Mouse (Mus musculus) gastrocnemius, postnatal 14 days (tissue): ENCODE data around the gene Trub1. TPM values are rescaled to one million over a fixed set of nuclear protein-coding genes. Genes with fewer than 3 reads are reported as not detected.
A peak's percentile ranks its signal among the peaks of the same experiment; 100 is the strongest.

Experiments
- DNase-seq: peaks from one replicate; pipeline ENCODE4 v3.0.0; 2021; ENCODE audit warnings: mixed read lengths
- intact Hi-C: fragments of 180-260 bp; cut with DNase I; formaldehyde crosslinking; loops from one replicate; pipeline ENCODE4 v1.15.1; 2025; ENCODE audit warnings: low total_unique reads
- total RNA-seq, 2 experiments: library from RNA; stranded (reverse); gene quantifications; 2 replicates each; pipeline ENCODE4 v1.2.3; 2021

The Trub1 gene
- total RNA-seq, 2 experiments from 2014 or later, result 9.3 to 11.0 TPM

GRCm38 (mm10) chr19:57436586-57437021 lies 16.1 kb upstream of the Trub1 start:
- DNase-seq, result no peak
- intact Hi-C loops, result no loop called here

- intact Hi-C loops, result no loop called here
- no peak for DNase-seq
Measured at GRCm38 (mm10) chr19:57437042-57437441, 15.7 kb upstream of the Trub1 start.

- no peak for DNase-seq
- intact Hi-C loops, result no loop called here
Measured at GRCm38 (mm10) chr19:57439296-57439695, 13.4 kb upstream of the Trub1 start.

GRCm38 (mm10) chr19:57441501-57441900 lies 11.2 kb upstream of the Trub1 start:
- DNase-seq, result no peak
- intact Hi-C loops, result no loop called here

- intact Hi-C loops, result no loop called here
- DNase-seq, result no peak
Measured at GRCm38 (mm10) chr19:57442936-57443657, 9.6 kb upstream of the Trub1 start.

- intact Hi-C loops, result no loop called here
- DNase-seq, result no peak
Measured at GRCm38 (mm10) chr19:57445049-57445448, 7.7 kb upstream of the Trub1 start.

- intact Hi-C loops, result loop anchor here (5.0 kb wide), 1 partner anchor 49 kb away; no protein-coding TSS in a partner anchor
- DNase-seq, result no peak
Measured at GRCm38 (mm10) chr19:57450849-57451248, 1.9 kb upstream of the Trub1 start.

GRCm38 (mm10) chr19:57451762-57452161 lies 950 bp upstream of the Trub1 start:
- intact Hi-C loops, result loop anchor here (5.0 kb wide), 1 partner anchor 49 kb away; no protein-coding TSS in a partner anchor
- DNase-seq, result no peak

- no peak for DNase-seq
- intact Hi-C loops, result loop anchor here (5.0 kb wide), 1 partner anchor 51 kb away; no protein-coding TSS in a partner anchor
Measured at GRCm38 (mm10) chr19:57453218-57453600, 497 bp downstream of the Trub1 start.

- DNase-seq, result no peak
- intact Hi-C loops, result no loop called here
Measured at GRCm38 (mm10) chr19:57455286-57455960, 2.7 kb downstream of the Trub1 start.

GRCm38 (mm10) chr19:57457075-57457474 lies 4.4 kb downstream of the Trub1 start:
- intact Hi-C loops, result no loop called here

GRCm38 (mm10) chr19:57463741-57464140 lies 11.0 kb downstream of the Trub1 start:
- intact Hi-C loops, result no loop called here
- DNase-seq, result no peak

More at GRCm38 (mm10) chr19:57457075-57457474, 4.4 kb downstream of the Trub1 start:
- DNase-seq, result peak; percentile 32

GRCm38 (mm10) chr19:57465742-57466141 lies 13.0 kb downstream of the Trub1 start:
- DNase-seq, result no peak

GRCm38 (mm10) chr19:57471033-57471432 lies 18.3 kb downstream of the Trub1 start:
- no peak for DNase-seq
- intact Hi-C loops, result no loop called here

More at GRCm38 (mm10) chr19:57465742-57466141, 13.0 kb downstream of the Trub1 start:
- intact Hi-C loops, result no loop called here

GRCm38 (mm10) chr19:57472169-57472568 lies 19.5 kb downstream of the Trub1 start:
- no peak for DNase-seq
- intact Hi-C loops, result no loop called here

- no peak for DNase-seq
- intact Hi-C loops, result no loop called here
Measured at GRCm38 (mm10) chr19:57473301-57473700, 20.6 kb downstream of the Trub1 start.

- DNase-seq, result no peak
- intact Hi-C loops, result no loop called here
Measured at GRCm38 (mm10) chr19:57475298-57475697, 22.6 kb downstream of the Trub1 start.

GRCm38 (mm10) chr19:57477310-57477709 lies 24.6 kb downstream of the Trub1 start:
- intact Hi-C loops, result no loop called here

GRCm38 (mm10) chr19:57478056-57478455 lies 25.3 kb downstream of the Trub1 start:
- no peak for DNase-seq
- intact Hi-C loops, result no loop called here

More at GRCm38 (mm10) chr19:57477310-57477709, 24.6 kb downstream of the Trub1 start:
- DNase-seq, result no peak

GRCm38 (mm10) chr19:57479886-57480655 lies 27.4 kb downstream of the Trub1 start:
- no peak for DNase-seq
- intact Hi-C loops, result loop anchor here (10.0 kb wide), 1 partner anchor 165 kb away; no protein-coding TSS in a partner anchor
